Mouse (Mus musculus) layer of hippocampus, postnatal 10 days (tissue): ENCODE data around the gene Syngap1. TPM values are rescaled to one million over a fixed set of nuclear protein-coding genes. Genes with fewer than 3 reads are reported as not detected.

Experiments used
- microRNA-seq, 2 experiments: library from miRNA; unstranded; fragments of <30 nt; microRNA quantifications; one replicate each; pipeline ENCODE4 v1.2.0; 2021
- total RNA-seq, 2 experiments: library from RNA; stranded (reverse); gene quantifications; 2 replicates each; pipeline ENCODE4 v1.2.3; 2021

Gene Syngap1
- total RNA-seq, 2 experiments from 2014 or later, result 450 to 479 TPM

Small RNA genes within 50 kb of the gene (microRNA-seq; reads per million reads assigned to microRNA genes)
- gene Gm27775 (0 reads per million in 2 experiments), gene Mir3083 (13.2 to 28.4 reads per million in 2 experiments), gene Mir6968 (4.2 to 4.5 reads per million in 2 experiments)

Other genes with a start within 250 kb of the Syngap1 start
- gene Crebrf, start 225.6 kb upstream of the Syngap1 start, total RNA-seq, result 10 to 100 TPM; 26.4 to 26.7 TPM
- 10 to 100 TPM; 33.0 to 34.1 TPM for gene Bnip1, start 160.2 kb upstream of the Syngap1 start, total RNA-seq
- not detected for gene Nkx2-5, start 96.2 kb upstream of the Syngap1 start, total RNA-seq
- 1 to 10 TPM; 4.0 to 5.8 TPM for gene Kifc5b, start 24.2 kb upstream of the Syngap1 start, total RNA-seq
- gene Phf1, start 8.2 kb upstream of the Syngap1 start, total RNA-seq, result 10 to 100 TPM; 23.0 to 23.9 TPM
- 100 to 1,000 TPM; 106 to 112 TPM for gene Cuta, start 1.7 kb upstream of the Syngap1 start, total RNA-seq
- 10 to 100 TPM; 11.8 to 14.0 TPM for gene Zbtb9, start 31.9 kb downstream of the Syngap1 start, total RNA-seq
- 10 to 100 TPM; 29.3 to 33.2 TPM for gene Bak1, start 87.8 kb downstream of the Syngap1 start, total RNA-seq
- 1 to 10 TPM; 2.4 to 2.9 TPM for gene Itpr3, start 116.1 kb downstream of the Syngap1 start, total RNA-seq
- gene Uqcc2, start 192.7 kb downstream of the Syngap1 start, total RNA-seq, result 100 to 1,000 TPM; 152 to 168 TPM
- gene Ip6k3, start 226.5 kb downstream of the Syngap1 start, total RNA-seq, result not detected